Mouse (Mus musculus) liver, embryonic 14.5 days (tissue): ENCODE measurements at regions not wholly inside any gene's neighbourhood (a gene's known extent, or its start where the extent isn't known, plus 50 kb on each side); places are given as distances from the start of the nearest gene placed in this dataset.

Source experiments
- CTCF ChIP-seq: IDR thresholded peaks from 2 replicates; pipeline ENCODE4 v1.5.1; 2016; ENCODE audit warnings: antibody characterized with exemption, low read depth, control low read depth
- EP300 ChIP-seq: IDR thresholded peaks from 2 replicates; pipeline ENCODE4 v1.6.1; 2016; ENCODE audit warnings: antibody characterized with exemption, low read depth

DNA sequence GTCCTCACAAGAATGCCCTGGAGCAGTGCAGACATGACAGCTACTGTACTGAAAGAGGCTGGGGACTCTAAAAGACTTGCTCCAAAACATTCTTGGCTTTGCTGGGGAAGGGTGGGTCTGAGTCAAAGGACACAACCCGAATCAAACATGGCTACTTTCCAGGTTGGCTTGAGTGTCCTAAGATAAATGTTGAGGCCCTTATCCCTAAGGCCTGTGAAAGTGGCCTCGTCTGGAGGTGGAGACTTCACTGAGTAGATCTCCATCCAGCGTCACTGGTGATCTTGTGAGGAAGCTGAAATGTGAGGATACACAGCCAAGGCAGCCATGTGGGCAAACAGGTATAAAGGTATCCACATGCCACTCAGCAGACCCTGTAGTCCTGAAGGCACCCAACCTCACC lies 191.3 kb upstream of the Adcy2 start:
- TF ChIP-seq CTCF (no peak), EP300 (no peak)
